Mouse (Mus musculus): Measurements from ENCODE around the gene Syt16.

DNA sequence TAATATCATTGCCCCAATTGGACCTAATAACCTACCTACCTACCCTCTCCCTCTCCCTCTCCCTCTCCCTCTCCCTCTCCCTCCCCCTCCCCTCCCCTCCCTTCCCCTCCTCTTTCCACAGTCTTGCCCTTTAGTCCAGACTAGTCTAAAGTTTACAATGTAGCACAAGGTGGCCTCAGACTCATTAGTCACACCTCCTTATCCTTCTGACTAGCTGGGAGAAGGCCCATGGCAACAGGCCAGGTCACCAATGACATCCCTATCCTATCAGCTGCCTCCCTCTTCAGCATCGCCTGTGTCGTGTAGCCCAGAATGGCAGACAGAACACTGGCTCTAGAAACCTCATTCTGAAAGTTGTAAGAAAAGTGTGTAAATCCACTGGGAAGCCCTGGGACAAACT, 58.7 kb downstream of the Syt16 start:
- TF ChIP-seq EP300 (IDR thresholded peaks at IDR 0.05; ENCODE audit: low read length) (no peak), ZKSCAN1 (IDR thresholded peaks at IDR 0.05; ENCODE audit: borderline replicate concordance, low read depth, low read length) (no peak), NELFE (IDR thresholded peaks at IDR 0.05; ENCODE audit: low read depth, low read length) (no peak), MYC (IDR thresholded peaks at IDR 0.05; ENCODE audit: low read depth, low read length) (no peak), ETS1 (conservative IDR thresholded peaks at IDR 0.05; ENCODE audit: low read depth, low read length) (no peak), CTCF (conservative IDR thresholded peaks at IDR 0.05 in 1 of 2, IDR thresholded peaks at IDR 0.05 in 1 of 2; ENCODE audit: low read depth in 2 of 2, low read length in 2 of 2) (no peak), MAX (IDR thresholded peaks at IDR 0.05; ENCODE audit: low read length) (no peak), NRF1 (IDR thresholded peaks at IDR 0.05; ENCODE audit: low read depth, low read length) (no peak), KAT2A (IDR thresholded peaks at IDR 0.05; ENCODE audit: insufficient replicate concordance, low read length) (no peak), MXI1 (IDR thresholded peaks at IDR 0.05; ENCODE audit: low read depth, low read length) (no peak), ELF1 (IDR thresholded peaks at IDR 0.05; ENCODE audit: low read depth, low read length) (no peak), ZC3H11A (IDR thresholded peaks at IDR 0.05; ENCODE audit: low read depth, low read length) (no peak)
